Mouse (Mus musculus): Measurements from ENCODE around the gene Uchl1. TPM values are rescaled to one million over a fixed set of nuclear protein-coding genes. Genes with fewer than 3 reads are reported as not detected.

Gene Uchl1
- polyA plus RNA-seq, 1 experiment from 2014 or later: 95.7 TPM

GRCm38 (mm10) chr5:66715498-66715931 is 39.6 kb downstream of the Uchl1 start:
- H3K9me3 ChIP-seq: no peaks in the 10 kb centered on the region
- H3K4me3 ChIP-seq (replicated peaks): no peak overlapping the region
- WGBS: 67% methylated on average over 4 of the region's 4 CpGs
- H3K36me3 ChIP-seq: no peaks in the 10 kb centered on the region
- no peak for ATAC-seq
- H3K27ac ChIP-seq: no peak overlapping the region
- H3K4me2 ChIP-seq (replicated peaks): no peak overlapping the region
- no peak overlapping the region for H3K9ac ChIP-seq
- H3K4me1 ChIP-seq (replicated peaks): 0 out of 2 replicates have a peak, but pooled peaks cover 6% of the 10 kb centered on the region
- no peaks in the 10 kb centered on the region for H3K27me3 ChIP-seq (replicated peaks)

DNA sequence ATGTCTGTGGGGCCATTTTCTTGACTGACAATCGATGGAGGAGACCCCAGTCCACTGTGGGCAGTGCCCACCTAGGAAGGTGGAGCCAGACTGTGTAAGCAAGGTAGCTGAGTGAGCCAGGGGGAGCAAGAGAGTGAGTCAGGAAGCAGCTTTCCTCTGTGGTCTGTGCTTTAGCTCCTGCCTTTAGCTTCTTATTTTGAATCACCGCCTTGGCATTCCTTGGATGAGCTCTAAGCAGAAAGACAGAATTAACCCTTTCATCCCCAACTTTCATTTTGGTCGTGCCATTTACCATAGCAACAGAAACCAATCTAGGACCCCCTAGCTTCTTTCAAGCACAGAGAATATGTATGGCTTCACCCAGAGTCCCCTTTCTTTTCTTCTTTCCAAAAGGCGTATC is 42.0 kb downstream of the Uchl1 start:
- no peak overlapping the region for H3K9ac ChIP-seq
- no peak for ATAC-seq
- H3K36me3 ChIP-seq: no peaks in the 10 kb centered on the region
- no peak overlapping the region for H3K27ac ChIP-seq
- no peak overlapping the region for H3K4me2 ChIP-seq (replicated peaks)
- no peaks in the 10 kb centered on the region for H3K9me3 ChIP-seq
- 0 out of 2 replicates have a peak, but pooled peaks cover 2% of the 10 kb centered on the region for H3K4me1 ChIP-seq (replicated peaks)
- 49% methylated on average over 4 of the region's 4 CpGs for WGBS
- H3K27me3 ChIP-seq (replicated peaks): no peaks in the 10 kb centered on the region; the same call in 1 of the 2 replicates
- H3K4me3 ChIP-seq (replicated peaks): no peak overlapping the region

- 50% methylated on average over 3 of the region's 3 CpGs for WGBS
Observed at GRCm38 (mm10) chr5:66718413-66718812, 42.5 kb downstream of the Uchl1 start.

DNA sequence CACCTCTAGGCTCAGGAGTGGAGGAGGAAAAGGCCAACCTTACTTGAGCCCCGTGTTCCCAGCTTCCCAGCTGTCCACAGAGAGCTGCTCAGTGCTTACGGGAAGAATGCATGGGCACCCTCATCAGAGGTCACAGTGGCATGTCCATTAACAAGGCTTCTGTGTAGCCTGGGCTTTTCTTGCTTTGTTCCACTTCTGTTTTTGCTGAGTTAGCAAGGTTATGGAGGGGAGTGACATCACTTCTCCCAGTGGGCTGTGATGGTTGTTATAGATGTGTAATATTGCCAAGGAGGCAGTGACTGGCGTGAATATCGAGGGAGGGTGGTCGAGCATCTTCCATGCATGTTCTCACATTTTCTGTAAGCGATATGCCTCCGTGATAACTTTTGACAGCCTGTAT is 43.0 kb downstream of the Uchl1 start:
- Histone ChIP-seq H3K27me3 (replicated peaks) (no peaks in the 10 kb centered on the region; the same call in 1 of the 2 replicates), H3K27ac (no peak overlapping the region), H3K4me2 (replicated peaks) (no peak overlapping the region), H3K9me3 (no peaks in the 10 kb centered on the region), H3K4me1 (replicated peaks) (no peaks in the 10 kb centered on the region), H3K9ac (no peak overlapping the region), H3K4me3 (replicated peaks) (no peak overlapping the region), H3K36me3 (no peaks in the 10 kb centered on the region)
- no peak for ATAC-seq
- 74% methylated on average over 7 of the region's 7 CpGs for WGBS

More at GRCm38 (mm10) chr5:66718413-66718812, 42.5 kb downstream of the Uchl1 start:
- Histone ChIP-seq H3K36me3 (no peaks in the 10 kb centered on the region), H3K27me3 (replicated peaks) (no peaks in the 10 kb centered on the region; the same call in 1 of the 2 replicates), H3K9me3 (no peaks in the 10 kb centered on the region), H3K4me1 (replicated peaks) (no peaks in the 10 kb centered on the region), H3K9ac (no peak overlapping the region), H3K4me3 (replicated peaks) (no peak overlapping the region), H3K27ac (no peak overlapping the region), H3K4me2 (replicated peaks) (no peak overlapping the region)
- no peak for ATAC-seq

DNA sequence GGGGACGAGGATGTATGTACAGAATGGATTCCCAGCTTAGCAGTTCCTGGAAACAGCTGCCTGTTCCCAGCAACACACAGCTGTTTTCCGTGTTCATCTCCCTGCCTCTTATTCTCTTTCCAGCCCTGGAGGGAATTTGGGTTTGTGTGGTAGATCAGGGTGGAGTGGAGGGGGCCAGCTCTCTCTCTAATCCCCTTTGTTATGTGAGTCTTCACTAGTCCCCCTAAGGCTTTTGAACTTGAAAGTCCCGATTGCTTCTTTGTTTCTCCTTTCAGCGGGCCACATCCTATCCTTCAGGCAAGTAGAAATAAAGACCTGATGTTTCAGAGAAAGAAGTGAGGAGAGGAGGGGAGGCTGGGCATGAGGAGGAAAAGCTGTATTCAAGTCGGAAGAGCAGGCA is 45.0 kb downstream of the Uchl1 start:
- WGBS: 39% methylated on average over 5 of the region's 5 CpGs
- no peaks in the 10 kb centered on the region for H3K36me3 ChIP-seq
- H3K4me2 ChIP-seq (replicated peaks): no peak overlapping the region

DNA sequence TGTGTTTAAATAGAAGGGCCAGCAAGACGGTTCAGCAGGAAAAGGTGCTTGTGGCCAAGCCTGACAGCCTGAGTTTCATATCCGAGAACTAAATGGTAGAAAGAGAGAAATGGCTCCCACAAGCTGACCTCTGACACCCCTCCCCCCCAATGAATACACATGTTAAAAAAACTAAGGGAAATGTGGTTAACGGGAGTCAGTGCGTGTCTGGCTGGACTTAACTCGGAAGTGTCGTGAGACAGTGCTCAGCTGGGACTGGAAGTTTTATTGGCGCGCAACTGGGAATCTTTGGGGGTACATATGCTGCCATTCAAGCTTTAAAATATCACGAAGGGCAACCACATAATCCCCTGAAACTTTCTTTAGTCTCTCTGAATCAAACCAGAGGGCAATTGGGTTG is 46.7 kb downstream of the Uchl1 start:
- WGBS: 76% methylated on average over 9 of the region's 9 CpGs
- Histone ChIP-seq H3K4me3 (replicated peaks) (no peak overlapping the region), H3K27ac (peak overlapping the region; percentile 28; the same call in 1 of the 2 replicates), H3K4me1 (replicated peaks) (no peaks in the 10 kb centered on the region), H3K4me2 (replicated peaks) (no peak overlapping the region), H3K36me3 (no peaks in the 10 kb centered on the region), H3K9me3 (no peaks in the 10 kb centered on the region), H3K27me3 (replicated peaks) (no peaks in the 10 kb centered on the region; the same call in 1 of the 2 replicates), H3K9ac (no peak overlapping the region)
- no peak for ATAC-seq

More for the DNA sequence above, 45.0 kb downstream of the Uchl1 start:
- no peak overlapping the region for H3K27ac ChIP-seq
- H3K9me3 ChIP-seq: no peaks in the 10 kb centered on the region
- H3K4me3 ChIP-seq (replicated peaks): no peak overlapping the region
- no peak overlapping the region for H3K9ac ChIP-seq
- no peaks in the 10 kb centered on the region; the same call in 1 of the 2 replicates for H3K27me3 ChIP-seq (replicated peaks)
- no peak for ATAC-seq
- no peaks in the 10 kb centered on the region for H3K4me1 ChIP-seq (replicated peaks)

- Histone ChIP-seq H3K4me3 (replicated peaks) (no peak overlapping the region), H3K9ac (no peak overlapping the region), H3K4me1 (replicated peaks) (no peaks in the 10 kb centered on the region), H3K4me2 (replicated peaks) (no peak overlapping the region), H3K36me3 (no peaks in the 10 kb centered on the region), H3K27me3 (replicated peaks) (no peaks in the 10 kb centered on the region; the same call in 1 of the 2 replicates), H3K9me3 (no peaks in the 10 kb centered on the region), H3K27ac (peak overlapping the region; percentile 28)
- WGBS: 50% methylated on average over 4 of the region's 4 CpGs
- ATAC-seq: no peak
Observed at GRCm38 (mm10) chr5:66723037-66723436, 47.1 kb downstream of the Uchl1 start.

DNA sequence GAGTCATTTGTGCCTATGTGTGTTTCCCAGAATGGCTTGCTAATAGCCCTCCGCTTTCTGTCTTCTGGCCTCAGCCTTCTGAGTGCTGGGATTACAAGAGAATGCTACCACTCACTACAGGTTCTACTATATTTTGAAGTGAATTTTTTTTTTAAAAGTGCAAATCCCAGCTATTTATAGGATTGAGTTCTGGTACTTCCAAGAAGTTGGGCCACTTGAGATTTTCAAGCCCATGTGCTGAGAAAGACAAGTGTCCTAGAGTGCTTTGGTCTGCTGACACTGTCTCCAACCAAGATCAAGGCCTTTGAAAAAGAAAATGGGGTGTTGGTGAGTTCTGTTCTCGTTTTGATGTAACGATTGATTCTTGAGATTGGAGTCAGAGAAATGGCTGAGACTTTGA is 47.7 kb downstream of the Uchl1 start:
- H3K27ac ChIP-seq: peak overlapping the region; percentile 5; the same call in 1 of the 2 replicates

DNA sequence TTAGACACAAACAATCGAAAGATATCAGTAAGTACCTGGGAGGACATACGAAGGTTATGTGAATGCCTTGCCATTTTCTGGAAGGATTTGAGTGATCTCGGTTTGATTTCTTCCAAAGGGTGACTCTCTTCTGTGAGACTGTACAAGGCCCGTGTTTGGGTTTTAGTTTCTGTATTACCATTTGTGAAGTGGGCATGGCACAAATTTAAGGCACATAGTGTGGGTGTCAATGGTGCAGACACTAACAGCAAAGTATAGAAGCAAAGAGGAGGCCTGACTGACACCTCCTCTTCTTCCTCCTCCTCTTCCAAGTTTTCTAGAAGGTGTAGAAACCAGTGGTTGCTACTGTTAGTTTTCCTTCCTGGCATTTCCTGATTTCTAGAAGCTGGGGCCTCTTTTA is 53.4 kb downstream of the Uchl1 start:
- H3K36me3 ChIP-seq: no peaks in the 10 kb centered on the region
- no peak overlapping the region for H3K9ac ChIP-seq
- ATAC-seq: no peak
- no peak overlapping the region for H3K4me2 ChIP-seq (replicated peaks)
- no peaks in the 10 kb centered on the region for H3K4me1 ChIP-seq (replicated peaks)
- no peak overlapping the region for H3K4me3 ChIP-seq (replicated peaks)
- no peak overlapping the region for H3K27ac ChIP-seq
- no peaks in the 10 kb centered on the region for H3K9me3 ChIP-seq
- WGBS: 93% methylated on average over 4 of the region's 4 CpGs
- H3K27me3 ChIP-seq (replicated peaks): no peaks in the 10 kb centered on the region

More for the DNA sequence above, 47.7 kb downstream of the Uchl1 start:
- H3K27me3 ChIP-seq (replicated peaks): no peaks in the 10 kb centered on the region; the same call in 1 of the 2 replicates
- WGBS: 54% methylated on average over 3 of the region's 3 CpGs
- no peaks in the 10 kb centered on the region for H3K9me3 ChIP-seq
- H3K4me2 ChIP-seq (replicated peaks): no peak overlapping the region
- H3K9ac ChIP-seq: no peak overlapping the region
- ATAC-seq: no peak
- no peaks in the 10 kb centered on the region for H3K4me1 ChIP-seq (replicated peaks)
- no peaks in the 10 kb centered on the region for H3K36me3 ChIP-seq
- no peak overlapping the region for H3K4me3 ChIP-seq (replicated peaks)

DNA sequence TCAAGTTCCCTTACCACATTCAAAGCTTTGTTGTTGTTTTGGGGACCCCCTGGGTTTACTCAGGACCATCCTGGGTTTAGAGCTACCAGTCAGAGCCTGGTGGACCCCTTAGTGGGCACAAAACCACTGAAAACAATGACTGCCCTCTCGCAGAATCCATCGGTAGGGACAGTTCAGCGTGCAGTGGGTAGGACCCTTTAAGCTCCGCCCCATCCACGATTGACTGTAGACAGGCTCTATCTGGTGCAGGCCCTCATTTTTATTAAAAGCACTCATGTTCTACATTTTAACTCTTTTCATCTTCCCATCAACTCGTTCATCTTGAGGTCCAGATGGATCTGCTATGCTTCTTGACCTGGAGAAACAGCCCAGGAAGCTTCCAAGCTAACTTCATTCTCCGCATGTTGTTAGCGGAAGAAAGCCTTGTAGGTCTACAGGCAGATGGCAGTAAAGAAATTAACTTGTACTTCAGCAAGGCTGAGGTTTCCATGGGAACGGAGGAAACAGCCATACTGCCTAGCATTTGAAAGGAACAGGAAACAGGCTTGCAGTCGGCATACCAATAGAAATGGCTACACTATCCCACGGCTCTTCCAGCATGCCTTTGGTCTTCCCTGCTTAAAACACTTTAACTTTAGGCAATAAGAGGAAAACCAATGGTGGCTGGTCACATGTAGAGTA is 54.9 kb downstream of the Uchl1 start:
- H3K27me3 ChIP-seq (replicated peaks): no peaks in the 10 kb centered on the region
- H3K27ac ChIP-seq: no peak overlapping the region
- H3K4me3 ChIP-seq (replicated peaks): no peak overlapping the region
- H3K9me3 ChIP-seq: no peaks in the 10 kb centered on the region
- H3K4me1 ChIP-seq (replicated peaks): no peaks in the 10 kb centered on the region
- ATAC-seq: peak; percentile 65; the same call in 1 of the 2 replicates
- no peak overlapping the region for H3K4me2 ChIP-seq (replicated peaks)
- WGBS: 45% methylated on average over 11 of the region's 11 CpGs
- no peaks in the 10 kb centered on the region for H3K36me3 ChIP-seq
- no peak overlapping the region for H3K9ac ChIP-seq

- Histone ChIP-seq H3K9me3 (no peaks in the 10 kb centered on the region), H3K4me3 (replicated peaks) (no peak overlapping the region), H3K4me2 (replicated peaks) (no peak overlapping the region), H3K27ac (no peak overlapping the region), H3K9ac (no peak overlapping the region), H3K4me1 (replicated peaks) (no peaks in the 10 kb centered on the region), H3K27me3 (replicated peaks) (no peaks in the 10 kb centered on the region), H3K36me3 (no peaks in the 10 kb centered on the region)
- 88% methylated on average over 1 of the region's 1 CpGs for WGBS
- ATAC-seq: no peak
Observed at GRCm38 (mm10) chr5:66731302-66731697, 55.4 kb downstream of the Uchl1 start.

GRCm38 (mm10) chr5:66733556-66733955 is 57.7 kb downstream of the Uchl1 start:
- ATAC-seq: no peak
- 87% methylated on average over 1 of the region's 1 CpGs for WGBS
- Histone ChIP-seq H3K4me2 (replicated peaks) (no peak overlapping the region), H3K36me3 (no peaks in the 10 kb centered on the region), H3K4me3 (replicated peaks) (no peak overlapping the region), H3K4me1 (replicated peaks) (no peaks in the 10 kb centered on the region), H3K27ac (no peak overlapping the region), H3K27me3 (replicated peaks) (no peaks in the 10 kb centered on the region), H3K9ac (no peak overlapping the region), H3K9me3 (no peaks in the 10 kb centered on the region)
